Mouse (Mus musculus) CH12.LX (cell line): Measurements from ENCODE around the gene Rbbp8nl. TPM values are rescaled to one million over a fixed set of nuclear protein-coding genes. Genes with fewer than 3 reads are reported as not detected.
A peak's percentile ranks its signal among the peaks of the same experiment; 100 is the strongest.

Experiments used
- DNase-seq: peaks from one replicate; pipeline ENCODE4 v3.0.0-alpha.2; 2013; ENCODE audit errors: extremely low read depth
- H3K27ac ChIP-seq: 2 replicates; pipeline ENCODE4 v1.5.1; 2012; ENCODE audit warnings: low read depth, mild to moderate bottlenecking, control low read depth, moderate library complexity; ENCODE audit not compliant: insufficient read depth
- H3K27me3 ChIP-seq: replicated peaks from 2 replicates; pipeline ENCODE3; 2012; ENCODE audit warnings: inconsistent platforms
- H3K36me3 ChIP-seq, 2 experiments: replicated peaks in 1 of 2; 2 replicates each; pipeline versions ENCODE3 to v1.6.1; 2012; ENCODE audit warnings: inconsistent platforms in 1 of 2, low read length in 1 of 2, mild to moderate bottlenecking in 1 of 2, mixed read lengths in 1 of 2, moderate library complexity in 1 of 2; ENCODE audit not compliant: control insufficient read depth in 1 of 2, insufficient read depth in 1 of 2
- H3K4me1 ChIP-seq, 2 experiments: 2 replicates each; pipeline ENCODE4 v1.6.1; 2012; ENCODE audit warnings: inconsistent platforms in 1 of 2, moderate library complexity in 1 of 2; ENCODE audit not compliant: insufficient read depth in 2 of 2, control insufficient read depth in 1 of 2
- H3K4me2 ChIP-seq: 2 replicates; pipeline ENCODE4 v1.6.1; 2012; ENCODE audit warnings: low read depth, mild to moderate bottlenecking, control low read depth; ENCODE audit not compliant: poor library complexity, insufficient read depth, severe bottlenecking
- H3K4me3 ChIP-seq, 3 experiments: fragments of 150-350 bp in 1 of 3; sonication (generic) in 1 of 3; replicated peaks in 1 of 3; 2 replicates each; pipeline versions ENCODE3 to v1.5.1; 2011 to 2012; ENCODE audit warnings: low read depth in 2 of 3, low read length in 2 of 3, mild to moderate bottlenecking in 2 of 3, moderate library complexity in 2 of 3, control low read depth in 1 of 3, improper control_type of control experiment in 1 of 3, inconsistent platforms in 1 of 3, mixed read lengths in 1 of 3; ENCODE audit not compliant: poor library complexity in 1 of 3
- H3K79me2 ChIP-seq: replicated peaks from 2 replicates; pipeline ENCODE4 v1.6.1; 2012; ENCODE audit warnings: mild to moderate bottlenecking, moderate library complexity; ENCODE audit not compliant: control insufficient read depth, poor library complexity, insufficient read depth, severe bottlenecking; ENCODE audit errors: extremely low read depth
- H3K9ac ChIP-seq: 2 replicates; pipeline ENCODE4 v1.6.1; 2012; ENCODE audit warnings: low read depth, mild to moderate bottlenecking, control low read depth, moderate library complexity; ENCODE audit not compliant: insufficient read depth
- H3K9me3 ChIP-seq: replicated peaks from 2 replicates; pipeline ENCODE3; 2012; ENCODE audit warnings: low read length, inconsistent platforms, mixed read lengths
- BHLHE40 ChIP-seq: IDR thresholded peaks from 2 replicates; pipeline ENCODE4 v1.6.1; 2011; ENCODE audit warnings: mild to moderate bottlenecking, low read depth, low read length, improper control_type of control experiment
- CHD1 ChIP-seq: IDR thresholded peaks from 2 replicates; pipeline ENCODE4 v1.6.1; 2012; ENCODE audit warnings: low read depth, low read length, improper control_type of control experiment, inconsistent platforms
- CHD2 ChIP-seq: IDR thresholded peaks from 2 replicates; pipeline ENCODE4 v1.6.1; 2011; ENCODE audit warnings: low read length, improper control_type of control experiment
- CTCF ChIP-seq, 2 experiments: IDR thresholded peaks in 1 of 2; conservative IDR thresholded peaks in 1 of 2; 2 replicates each; pipeline ENCODE4 v1.5.1; 2011 to 2012; ENCODE audit warnings: low read depth in 2 of 2, low read length in 2 of 2, improper control_type of control experiment in 1 of 2, inconsistent platforms in 1 of 2, mild to moderate bottlenecking in 1 of 2, moderate library complexity in 1 of 2
- E2F4 ChIP-seq: IDR thresholded peaks from 2 replicates; pipeline ENCODE4 v1.6.1; 2011; ENCODE audit warnings: low read depth, low read length, improper control_type of control experiment; ENCODE audit not compliant: insufficient replicate concordance
- ELF1 ChIP-seq: IDR thresholded peaks from 2 replicates; pipeline ENCODE4 v1.6.1; 2014; ENCODE audit warnings: low read depth, mild to moderate bottlenecking, inconsistent platforms, low read length, improper control_type of control experiment
- EP300 ChIP-seq: IDR thresholded peaks from 2 replicates; pipeline ENCODE4 v1.6.1; 2011; ENCODE audit warnings: low read length, improper control_type of control experiment
- ETS1 ChIP-seq: conservative IDR thresholded peaks from 2 replicates; pipeline ENCODE4 v1.6.1; 2012; ENCODE audit warnings: low read depth, mild to moderate bottlenecking, inconsistent platforms, low read length, improper control_type of control experiment, moderate library complexity
- GABPA ChIP-seq: IDR thresholded peaks from 2 replicates; pipeline ENCODE4 v1.6.1; 2012; ENCODE audit warnings: low read depth, low read length, improper control_type of control experiment, inconsistent platforms; ENCODE audit not compliant: insufficient replicate concordance
- HCFC1 ChIP-seq: IDR thresholded peaks from 2 replicates; pipeline ENCODE4 v1.6.1; 2012; ENCODE audit warnings: low read depth, mild to moderate bottlenecking, inconsistent platforms, low read length, improper control_type of control experiment
- IRF4 ChIP-seq: IDR thresholded peaks from 2 replicates; pipeline ENCODE4 v1.6.1; 2014; ENCODE audit warnings: low read depth, mild to moderate bottlenecking, inconsistent platforms, low read length, improper control_type of control experiment
- JUN ChIP-seq: IDR thresholded peaks from 2 replicates; pipeline ENCODE4 v1.6.1; 2011; ENCODE audit warnings: low read depth, mild to moderate bottlenecking, low read length, improper control_type of control experiment, moderate library complexity; ENCODE audit not compliant: insufficient read depth
- JUND ChIP-seq: conservative IDR thresholded peaks from 2 replicates; pipeline ENCODE4 v1.6.1; 2011; ENCODE audit warnings: low read depth, low read length, improper control_type of control experiment
- KAT2A ChIP-seq: IDR thresholded peaks from 2 replicates; pipeline ENCODE4 v1.6.1; 2012; ENCODE audit warnings: low read length, improper control_type of control experiment, inconsistent platforms; ENCODE audit not compliant: insufficient replicate concordance
- MAFK ChIP-seq: IDR thresholded peaks from 2 replicates; pipeline ENCODE4 v1.6.1; 2011; ENCODE audit warnings: low read length, improper control_type of control experiment; ENCODE audit not compliant: insufficient replicate concordance
- MAX ChIP-seq: IDR thresholded peaks from 2 replicates; pipeline ENCODE4 v1.6.1; 2011; ENCODE audit warnings: low read length, improper control_type of control experiment
- MAZ ChIP-seq: IDR thresholded peaks from 2 replicates; pipeline ENCODE4 v1.6.1; 2012; ENCODE audit warnings: low read depth, mild to moderate bottlenecking, inconsistent platforms, low read length, improper control_type of control experiment, moderate library complexity
- MEF2A ChIP-seq: IDR thresholded peaks from 2 replicates; pipeline ENCODE4 v1.6.1; 2014; ENCODE audit warnings: low read depth, mild to moderate bottlenecking, inconsistent platforms, low read length, improper control_type of control experiment, borderline replicate concordance
- MXI1 ChIP-seq: IDR thresholded peaks from 2 replicates; pipeline ENCODE4 v1.6.1; 2011; ENCODE audit warnings: mild to moderate bottlenecking, low read depth, low read length, improper control_type of control experiment
- MYC ChIP-seq: IDR thresholded peaks from 2 replicates; pipeline ENCODE4 v1.6.1; 2011; ENCODE audit warnings: low read depth, mild to moderate bottlenecking, improper control_type of control experiment, low read length
- NELFE ChIP-seq: IDR thresholded peaks from 2 replicates; pipeline ENCODE4 v1.6.1; 2011; ENCODE audit warnings: low read depth, low read length, improper control_type of control experiment
- NRF1 ChIP-seq: IDR thresholded peaks from 2 replicates; pipeline ENCODE4 v1.6.1; 2014; ENCODE audit warnings: low read depth, mild to moderate bottlenecking, inconsistent platforms, low read length, improper control_type of control experiment, moderate library complexity
- PAX5 ChIP-seq: IDR thresholded peaks from 2 replicates; pipeline ENCODE4 v1.6.1; 2012; ENCODE audit warnings: low read length, inconsistent platforms, mixed read lengths
- POLR2A ChIP-seq: IDR thresholded peaks from 2 replicates; pipeline ENCODE4 v1.6.1; 2011; ENCODE audit warnings: low read depth, mild to moderate bottlenecking, improper control_type of control experiment, low read length
- POLR2AphosphoS2 ChIP-seq: IDR thresholded peaks from 2 replicates; pipeline ENCODE4 v1.6.1; 2011; ENCODE audit warnings: low read depth, low read length, improper control_type of control experiment
- RAD21 ChIP-seq: IDR thresholded peaks from 2 replicates; pipeline ENCODE4 v1.6.1; 2011; ENCODE audit warnings: low read depth, mild to moderate bottlenecking, low read length, improper control_type of control experiment, moderate library complexity
- RCOR1 ChIP-seq: conservative IDR thresholded peaks from 2 replicates; pipeline ENCODE4 v1.6.1; 2012; ENCODE audit warnings: low read depth, mild to moderate bottlenecking, inconsistent platforms, low read length, improper control_type of control experiment
- SIN3A ChIP-seq: IDR thresholded peaks from 2 replicates; pipeline ENCODE4 v1.6.1; 2012; ENCODE audit warnings: low read length, improper control_type of control experiment, inconsistent platforms
- SMC3 ChIP-seq: IDR thresholded peaks from 2 replicates; pipeline ENCODE4 v1.6.1; 2011; ENCODE audit warnings: low read depth, low read length, improper control_type of control experiment
- TBP ChIP-seq: conservative IDR thresholded peaks from 2 replicates; pipeline ENCODE4 v1.6.1; 2011; ENCODE audit warnings: low read depth, low read length, improper control_type of control experiment
- TCF12 ChIP-seq: IDR thresholded peaks from 2 replicates; pipeline ENCODE4 v1.6.1; 2014; ENCODE audit warnings: low read depth, mild to moderate bottlenecking, inconsistent platforms, low read length, improper control_type of control experiment
- UBTF ChIP-seq: IDR thresholded peaks from 2 replicates; pipeline ENCODE4 v1.6.1; 2012; ENCODE audit warnings: low read depth, mild to moderate bottlenecking, inconsistent platforms, low read length, improper control_type of control experiment, moderate library complexity
- USF1 ChIP-seq: IDR thresholded peaks from 2 replicates; pipeline ENCODE4 v1.6.1; 2014; ENCODE audit warnings: low read depth, mild to moderate bottlenecking, inconsistent platforms, low read length, improper control_type of control experiment
- USF2 ChIP-seq: conservative IDR thresholded peaks from 2 replicates; pipeline ENCODE4 v1.6.1; 2011; ENCODE audit warnings: low read depth, low read length, improper control_type of control experiment
- ZC3H11A ChIP-seq: IDR thresholded peaks from 2 replicates; pipeline ENCODE4 v1.6.1; 2012; ENCODE audit warnings: low read depth, mild to moderate bottlenecking, inconsistent platforms, low read length, improper control_type of control experiment
- ZKSCAN1 ChIP-seq: IDR thresholded peaks from 2 replicates; pipeline ENCODE4 v1.6.1; 2012; ENCODE audit warnings: low read depth, inconsistent platforms, low read length, improper control_type of control experiment, borderline replicate concordance
- ZMIZ1 ChIP-seq: IDR thresholded peaks from 2 replicates; pipeline ENCODE4 v1.6.1; 2012; ENCODE audit warnings: low read depth, mild to moderate bottlenecking, inconsistent platforms, low read length, improper control_type of control experiment
- ZNF384 ChIP-seq: IDR thresholded peaks from 2 replicates; pipeline ENCODE4 v1.6.1; 2012; ENCODE audit warnings: low read depth, low read length, improper control_type of control experiment, inconsistent platforms
- dilution Hi-C: fragments of 300-500 bp; cut with MboI; formaldehyde crosslinking; loops from 2 replicates; pipeline ENCODE4 v1.14.3; 2020; ENCODE audit warnings: low sequenced_read_pairs; ENCODE audit not compliant: extremely low pct_unique_long_range_greater_than_20kb, extremely low pct_ligation_motif_present
- in situ Hi-C: fragments of 300-500 bp; cut with MboI; formaldehyde crosslinking; loops from 3 replicates; pipeline ENCODE4 v1.14.3; 2019; ENCODE audit warnings: low sequenced_read_pairs, low pct_ligation_motif_present, low pct_unique_long_range_greater_than_20kb, mixed read lengths
- polyA plus RNA-seq: library from polyadenylated mRNA; unstranded; fragments of >175 nt; gene quantifications from 2 replicates; pipeline ENCODE4 v1.2.1, GENCODE M21; 2012; ENCODE audit warnings: low read depth; ENCODE audit not compliant: insufficient read length
- total RNA-seq, 2 experiments: library from RNA; depleted of rRNA; stranded (reverse); fragments of 300-350 nt in 1 of 2; fragments of >200 nt in 1 of 2; gene quantifications; 2 replicates each; pipeline ENCODE4 v1.2.3; 2012 to 2014

Gene Rbbp8nl
- total and polyA plus RNA-seq, 3 experiments = not detected

GRCm38 (mm10) chr2:180270537-180271255 is 19.0 kb downstream of the Rbbp8nl start:
- peak overlapping the region; percentile 36 for H3K9ac ChIP-seq
- peaks cover 26 to 62% of the 10 kb centered on the region in 2 experiments for H3K4me1 ChIP-seq
- H3K79me2 ChIP-seq = 0 out of 2 replicates have a peak, but pooled peaks cover 6% of the 10 kb centered on the region
- peak; percentile 85 for DNase-seq
- peak overlapping the region; percentile 86 for H3K27ac ChIP-seq
- dilution Hi-C loops (no loop called here), in situ Hi-C loops (loop anchor here (5.0 to 10.0 kb wide), 2 partner anchors 72 to 304 kb away; no protein-coding TSS in a partner anchor)
- peaks cover 17% of the 10 kb centered on the region for H3K27me3 ChIP-seq
- H3K9me3 ChIP-seq = no peaks in the 10 kb centered on the region
- H3K4me2 ChIP-seq = peak overlapping the region; percentile 75
- peak overlapping the region; percentile 20 to 54 (median 24) for H3K4me3 ChIP-seq
- TF ChIP-seq RAD21 = no peak; the same call in 1 of the 2 replicates
- TF ChIP-seq EP300 = peak; percentile 68; the same call in 1 of the 2 replicates
- no peak for TF ChIP-seq NRF1
- TF ChIP-seq TBP = peak; percentile 75; the same call in 1 of the 2 replicates
- no peak for TF ChIP-seq JUND
- no peak for TF ChIP-seq CHD1
- TF ChIP-seq USF1 = no peak
- TF ChIP-seq MAZ = no peak
- no peak for TF ChIP-seq PAX5
- TF ChIP-seq E2F4 = no peak
- peak; percentile 46; the same call in 1 of the 2 replicates for TF ChIP-seq SIN3A
- TF ChIP-seq ZNF384 = no peak
- TF ChIP-seq MAX = no peak; the same call in 1 of the 2 replicates
- peak; percentile 50; the same call in 1 of the 2 replicates for TF ChIP-seq BHLHE40
- TF ChIP-seq ELF1 = no peak
- TF ChIP-seq JUN = 0 out of 2 replicates have a peak, but pooled peaks have one; percentile 21
- TF ChIP-seq CHD2 = no peak
- TF ChIP-seq MXI1 = no peak
- no peak for TF ChIP-seq IRF4
- no peak for TF ChIP-seq ZMIZ1
- peak; percentile 32; the same call in 1 of the 2 replicates for TF ChIP-seq ETS1
- TF ChIP-seq RCOR1 = peak; percentile 15; the same call in 1 of the 2 replicates
- TF ChIP-seq POLR2A = peak; percentile 41; the same call in 1 of the 2 replicates
- no peak; the same call in 1 of the 2 replicates for TF ChIP-seq NELFE
- TF ChIP-seq MYC = no peak
- TF ChIP-seq ZKSCAN1 = no peak
- no peak for TF ChIP-seq ZC3H11A
- TF ChIP-seq GABPA = no peak
- no peak; a peak in 1 of 4 replicates for TF ChIP-seq CTCF (conservative IDR thresholded peaks at IDR 0.05 in 1 of 2, IDR thresholded peaks at IDR 0.05 in 1 of 2; ENCODE audit: low read depth in 2 of 2, low read length in 2 of 2)
- TF ChIP-seq KAT2A = no peak
- peak; percentile 20; the same call in 1 of the 2 replicates for TF ChIP-seq MEF2A
- no peak; the same call in 1 of the 2 replicates for TF ChIP-seq POLR2AphosphoS2
- no peak for TF ChIP-seq USF2
- TF ChIP-seq UBTF = no peak
- TF ChIP-seq HCFC1 = no peak
- TF ChIP-seq SMC3 = no peak
- TF ChIP-seq MAFK = 0 out of 2 replicates have a peak, but pooled peaks have one; percentile 61
- peak; percentile 40; the same call in 1 of the 2 replicates for TF ChIP-seq TCF12
- peaks cover 16 to 39% of the 10 kb centered on the region in 2 experiments for H3K36me3 ChIP-seq
